Mouse (Mus musculus): ENCODE results near the gene Ski. TPM values are rescaled to one million over a fixed set of nuclear protein-coding genes. Genes with fewer than 3 reads are reported as not detected.

Gene Ski
- total RNA-seq, 4 experiments from 2014 or later = 64.1 to 85.4 (median 69.1) TPM

DNA sequence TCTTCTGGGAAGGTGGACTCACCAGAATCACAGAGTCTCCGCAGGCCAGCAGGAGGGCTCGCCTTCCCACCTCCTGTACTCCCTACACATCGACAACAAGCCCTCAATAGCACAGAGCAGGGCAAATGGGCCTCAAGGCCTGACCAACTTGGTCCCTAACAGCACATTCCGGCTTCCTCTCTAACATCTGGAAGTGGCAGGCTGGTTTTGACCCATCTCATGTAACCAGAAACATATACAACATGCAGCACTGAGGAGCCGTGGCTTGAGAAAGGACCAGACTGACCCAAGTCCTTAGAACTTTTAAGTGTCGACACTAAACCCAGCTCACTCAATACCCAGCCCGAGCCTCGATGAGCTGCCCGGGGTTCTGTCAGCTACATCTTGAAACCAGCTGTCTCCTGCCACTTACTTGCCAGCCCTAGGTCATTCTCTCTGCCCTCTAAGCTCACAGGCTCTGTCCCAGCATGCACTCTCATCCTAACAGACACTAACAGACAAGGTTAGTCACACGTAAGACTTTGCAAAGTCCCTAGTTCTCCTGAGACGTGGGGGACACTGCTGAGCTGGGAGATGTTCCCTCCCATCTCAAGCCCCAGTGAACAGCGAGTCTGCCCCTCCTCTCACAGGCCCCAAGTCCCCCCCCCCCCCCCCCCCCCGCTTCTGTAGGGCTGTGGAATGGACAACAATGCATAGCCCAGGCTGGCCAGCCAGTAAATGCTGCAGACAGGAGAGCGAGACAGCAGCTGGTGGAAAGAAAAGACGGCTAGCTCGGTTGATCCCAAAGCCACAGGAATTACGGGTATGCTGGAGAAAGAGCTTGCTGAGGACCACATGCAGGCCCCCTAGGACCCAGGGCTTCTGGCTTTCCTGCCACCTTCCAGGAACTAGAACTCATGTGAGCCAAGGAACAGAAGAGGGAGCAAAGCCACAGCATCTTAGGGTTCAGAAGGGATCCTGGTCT lies 48.3 kb downstream of the Ski start:
- DNase-seq = no peak

- peak; percentile 95 for DNase-seq
Observed at GRCm38 (mm10) chr4:155172909-155173821, 49.2 kb downstream of the Ski start.

DNA sequence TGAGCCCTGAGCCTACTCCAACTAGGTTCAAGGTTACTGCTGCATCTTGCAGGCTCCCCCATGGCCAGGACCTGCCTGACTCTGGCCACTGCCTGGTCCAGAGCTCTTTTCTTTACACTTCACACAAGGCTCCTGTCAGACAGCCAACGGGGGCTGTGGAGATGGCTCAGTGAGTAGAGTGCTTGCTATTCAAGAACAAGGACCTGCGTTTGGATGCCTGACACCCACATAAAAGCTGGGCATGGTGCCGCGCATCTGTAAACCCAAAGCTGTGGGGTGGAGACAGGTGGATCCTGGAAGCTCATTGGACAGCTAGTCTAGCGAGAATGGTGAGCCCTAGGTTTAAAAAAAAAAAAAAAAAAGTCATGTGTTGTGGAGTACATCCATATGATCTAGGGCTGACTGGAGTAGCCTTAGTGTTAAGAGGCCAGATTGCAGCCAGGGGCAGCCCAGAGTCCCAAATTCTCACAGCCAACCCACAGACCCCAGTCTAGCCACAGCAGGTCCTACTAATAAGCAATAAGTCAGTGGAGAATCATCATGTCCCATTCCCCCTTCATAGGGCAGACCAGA lies 50.3 kb downstream of the Ski start:
- no peak for DNase-seq

DNA sequence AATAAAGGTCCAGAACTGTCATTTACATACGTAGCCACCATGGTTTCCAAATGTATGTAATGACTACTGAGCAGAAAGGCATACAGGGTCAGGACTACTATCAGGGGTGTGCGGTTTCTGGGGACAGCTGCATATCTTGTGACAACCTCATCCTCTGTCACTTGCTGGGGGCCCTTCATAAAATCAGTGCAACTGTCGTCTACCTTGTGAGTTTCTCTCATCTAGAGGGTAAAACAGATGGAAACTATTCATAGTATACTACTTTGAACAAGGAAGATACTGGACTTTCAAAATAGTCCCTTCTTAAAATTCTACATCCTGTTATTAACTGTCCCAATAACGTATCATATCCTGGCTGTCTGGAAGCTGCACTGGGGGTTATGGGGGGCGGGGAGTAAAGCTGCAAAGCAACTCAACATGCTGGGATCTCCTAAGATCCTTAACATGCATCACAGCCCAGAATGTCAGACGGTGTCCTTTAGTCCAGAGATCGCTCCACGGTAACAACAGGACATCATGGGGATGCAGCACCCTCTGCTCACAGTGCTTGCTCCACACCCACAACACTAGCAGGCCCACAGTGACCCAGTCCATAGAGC lies 51.7 kb downstream of the Ski start:
- no peak for DNase-seq

DNA sequence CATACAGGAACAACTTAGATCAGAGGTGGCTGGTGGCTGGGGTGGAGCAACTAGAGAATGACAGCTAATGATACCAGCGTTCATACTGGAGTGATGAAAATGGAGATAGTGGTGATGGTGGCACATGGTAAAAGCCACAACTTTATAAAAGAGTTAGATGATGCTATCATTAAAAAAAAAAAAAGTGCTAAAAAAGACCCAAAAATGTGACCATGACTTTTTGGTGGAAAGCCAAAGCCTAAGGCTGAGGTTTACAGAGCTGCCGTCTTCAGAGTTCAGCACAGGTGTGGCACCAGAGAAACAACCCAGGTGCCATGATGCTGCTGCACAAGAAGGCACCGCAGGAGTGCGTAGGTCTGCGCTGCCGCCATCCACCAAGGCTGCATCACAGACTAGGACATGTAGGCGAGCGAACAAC lies 53.5 kb downstream of the Ski start:
- no peak for DNase-seq

GRCm38 (mm10) chr4:155165861-155166260 lies 56.5 kb downstream of the Ski start:
- no peak for DNase-seq

DNA sequence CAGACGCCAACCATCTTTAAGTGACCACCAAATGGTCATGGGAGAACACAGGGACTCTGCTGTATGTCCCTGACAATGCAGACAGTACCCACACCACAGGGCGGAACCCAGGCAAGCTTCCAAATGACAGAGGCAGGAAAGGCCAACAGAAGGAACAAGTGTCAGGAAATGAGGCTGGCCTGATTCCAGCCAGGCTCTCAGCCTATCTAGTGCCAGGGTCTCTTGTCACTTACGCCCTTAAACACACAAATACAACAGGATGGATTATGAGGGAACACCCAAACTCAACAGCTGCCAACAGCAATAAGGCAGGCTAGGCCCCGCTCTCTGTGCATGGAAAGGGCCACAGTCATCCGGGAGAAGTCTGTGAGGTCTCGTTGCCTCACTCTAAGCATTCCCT lies 57.8 kb downstream of the Ski start:
- peak; percentile 57 for DNase-seq

GRCm38 (mm10) chr4:155163685-155164084 lies 58.7 kb downstream of the Ski start:
- no peak for DNase-seq

DNA sequence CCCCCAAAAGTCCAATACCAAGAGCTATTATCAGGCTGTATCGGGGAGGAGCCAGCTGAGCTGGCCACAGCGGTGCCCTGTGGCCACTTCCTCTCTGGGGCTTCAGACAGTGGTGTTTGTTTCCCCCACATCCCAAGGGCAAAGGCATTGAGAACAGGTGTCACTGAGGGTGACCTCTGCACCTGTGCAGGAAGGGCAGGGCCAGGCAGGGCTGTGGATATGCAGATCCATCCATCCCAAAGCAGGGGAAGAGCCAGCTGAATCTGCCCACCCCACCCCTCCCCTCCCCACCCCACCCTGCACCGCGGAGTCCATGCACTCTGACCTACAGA lies 59.1 kb downstream of the Ski start:
- DNase-seq = no peak

DNA sequence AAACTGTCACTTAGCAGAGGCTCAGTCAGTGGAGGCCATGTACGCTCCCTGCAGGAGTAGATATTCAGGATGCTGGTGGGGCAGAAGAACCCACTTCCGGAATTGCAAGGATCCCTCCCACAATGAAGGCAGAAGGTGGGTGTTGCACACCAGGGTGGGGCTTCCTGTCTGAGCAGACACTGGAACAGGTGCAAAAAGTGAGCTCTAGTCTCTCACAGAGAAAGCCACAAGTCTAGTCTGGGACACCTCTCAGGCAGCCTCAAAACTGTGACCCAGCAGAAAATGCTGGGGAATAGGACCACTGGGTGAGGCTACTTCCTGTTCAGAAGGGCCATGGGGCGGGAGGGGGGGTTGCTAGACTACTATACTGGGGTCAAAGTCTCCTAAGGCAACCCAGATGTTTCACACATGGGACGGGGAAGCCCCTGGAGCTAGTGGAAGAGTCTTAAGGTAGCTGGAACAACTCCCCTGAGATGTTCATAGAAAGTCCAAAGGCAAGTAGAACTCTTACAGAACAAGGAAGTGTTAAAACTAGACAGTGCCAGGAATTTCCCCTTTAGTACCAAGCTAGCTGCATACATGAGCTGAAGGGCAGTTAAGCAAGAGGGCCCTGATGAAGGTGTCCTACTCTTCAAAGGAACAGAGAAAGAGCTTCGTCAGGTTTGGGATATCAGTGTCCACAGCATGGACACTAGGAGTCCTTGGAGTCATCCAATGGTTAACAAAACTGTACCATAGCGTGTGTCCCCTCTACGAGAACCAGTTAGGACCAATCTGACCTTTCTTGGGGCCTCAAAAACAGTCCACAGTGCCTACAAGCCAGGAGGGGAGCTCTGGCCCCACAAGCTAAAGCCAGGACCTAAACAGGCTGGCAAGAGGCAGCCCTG lies 59.7 kb downstream of the Ski start:
- DNase-seq = no peak

DNA sequence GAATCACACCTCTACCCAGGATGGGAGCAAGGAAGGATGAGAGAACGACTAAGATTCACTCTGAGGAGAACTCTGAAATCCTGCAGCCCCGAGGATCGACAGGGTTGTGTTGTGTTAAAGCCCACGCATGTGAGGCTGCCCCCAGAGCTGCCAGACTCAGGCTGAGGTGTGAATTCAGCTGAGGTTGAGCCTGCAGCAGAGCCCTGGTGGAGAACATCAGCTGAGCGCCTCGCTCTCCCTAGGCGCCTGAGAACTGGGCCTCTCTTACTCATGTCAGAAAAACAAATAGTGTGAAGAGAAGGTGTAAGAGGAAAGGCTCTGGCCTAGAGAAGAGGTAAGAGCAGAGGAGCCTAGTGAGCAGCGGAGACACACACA lies 63.9 kb downstream of the Ski start:
- DNase-seq = no peak

- DNase-seq = no peak
Observed at GRCm38 (mm10) chr4:155157871-155158542, 64.4 kb downstream of the Ski start.

- DNase-seq = no peak
Observed at GRCm38 (mm10) chr4:155156734-155157133, 65.7 kb downstream of the Ski start.

GRCm38 (mm10) chr4:155154986-155155385 lies 67.4 kb downstream of the Ski start:
- DNase-seq = no peak

GRCm38 (mm10) chr4:155153389-155154072 lies 68.9 kb downstream of the Ski start:
- DNase-seq = no peak

DNA sequence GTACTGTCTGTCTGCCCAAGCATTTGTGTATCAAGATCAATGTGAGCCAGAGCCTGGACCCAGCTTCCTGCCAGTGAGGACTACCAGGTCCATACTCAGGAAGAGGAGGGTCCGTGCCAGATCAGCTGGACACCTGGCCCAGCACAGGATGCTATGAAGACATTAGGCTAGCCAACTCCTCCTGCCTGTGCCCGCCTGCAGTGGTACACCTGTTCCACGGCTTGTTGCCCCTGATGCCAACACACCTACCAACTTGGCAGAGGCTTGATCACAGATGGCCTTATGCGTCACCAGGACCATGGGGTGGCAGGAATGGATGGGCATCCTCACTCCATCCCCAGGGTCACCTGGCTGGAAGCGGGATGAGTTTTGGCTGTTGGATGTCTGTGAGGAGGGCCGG lies 69.9 kb downstream of the Ski start:
- no peak for DNase-seq

- no peak for DNase-seq
Observed at GRCm38 (mm10) chr4:155151845-155152244, 70.5 kb downstream of the Ski start.

GRCm38 (mm10) chr4:155151221-155151788 lies 71.1 kb downstream of the Ski start:
- DNase-seq = no peak

DNA sequence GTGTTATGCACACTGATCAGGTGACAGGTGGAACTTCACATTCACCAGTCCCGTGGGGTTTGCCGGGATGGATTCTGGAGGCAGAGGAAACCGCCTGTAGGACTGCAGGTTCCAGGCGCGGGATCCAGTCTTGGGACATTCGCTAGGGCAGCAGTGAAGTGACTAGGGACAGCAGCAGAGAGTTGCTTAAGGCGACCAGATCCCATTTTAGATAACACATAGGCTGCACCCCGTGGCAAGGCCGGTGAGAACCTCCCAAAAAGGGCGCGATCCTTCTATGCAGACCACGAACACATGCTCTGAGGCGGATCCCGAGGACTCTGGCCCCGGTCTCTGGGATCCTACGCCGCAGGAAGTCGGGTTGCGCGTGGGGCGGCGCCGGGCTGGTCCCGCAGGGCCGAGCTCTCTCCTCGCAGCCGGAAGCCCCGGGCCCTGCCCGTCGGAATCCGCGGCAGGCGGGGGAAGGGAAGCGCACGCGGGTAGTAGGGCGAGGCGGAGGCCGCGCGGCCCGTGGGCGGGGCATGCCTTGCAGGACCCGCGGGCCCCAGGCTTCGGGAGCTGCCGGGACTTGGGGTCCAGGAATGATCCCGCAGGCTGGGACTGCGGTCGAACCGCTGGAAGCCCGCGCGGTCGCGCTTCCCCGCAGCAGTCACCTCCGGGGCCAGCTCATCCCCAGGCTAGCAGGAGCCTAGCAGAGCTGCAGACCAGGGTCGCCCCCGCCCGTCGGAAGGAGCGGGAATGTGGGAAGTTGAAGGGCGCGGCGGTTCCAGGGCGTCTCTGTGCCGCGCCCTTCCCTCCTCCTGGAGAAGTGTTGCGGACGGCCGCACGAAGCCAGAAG lies 71.9 kb downstream of the Ski start:
- peak; percentile 86 for DNase-seq

Data from adrenal gland, adult 8-10 months (tissue).